Mouse (Mus musculus) frontal cortex, postnatal 25 days (tissue): Measurements from ENCODE around the gene Lalba.
"Not testable (repeated sequence)": the region's sequence is repeated elsewhere in the genome, so short reads cannot be mapped to it uniquely, and the experiment has no call there.

Experiments
- DNase-seq, 2 experiments: peaks; one replicate each; pipeline ENCODE4 v3.0.0; 2022; ENCODE audit warnings: low spot score in 2 of 2

Gene Lalba

GRCm38 (mm10) chr15:98492102-98492501, 9.6 kb upstream of the Lalba start, which contains the start of gene Olfr279:
Gene Olfr279 (plus strand): TSS chr15:98492402.
- no peak for DNase-seq

- DNase-seq, result no peak
Measured at GRCm38 (mm10) chr15:98491332-98491731, 8.8 kb upstream of the Lalba start.

- DNase-seq, result no peak
Measured at GRCm38 (mm10) chr15:98486433-98487021, 4.0 kb upstream of the Lalba start.

- no peak for DNase-seq
Measured at GRCm38 (mm10) chr15:98483907-98484886, 1.7 kb upstream of the Lalba start.

- DNase-seq, result no peak
Measured at GRCm38 (mm10) chr15:98479568-98480102, 2.9 kb downstream of the Lalba start.

- DNase-seq, result no peak
Measured at GRCm38 (mm10) chr15:98476281-98476680, 6.2 kb downstream of the Lalba start.

GRCm38 (mm10) chr15:98475382-98475781, 7.1 kb downstream of the Lalba start:
- no peak for DNase-seq

- no peak for DNase-seq
Measured at GRCm38 (mm10) chr15:98474958-98475357, 7.6 kb downstream of the Lalba start.

- DNase-seq, result no peak
Measured at GRCm38 (mm10) chr15:98471539-98471938, 11.0 kb downstream of the Lalba start.

GRCm38 (mm10) chr15:98469596-98469995, 12.9 kb downstream of the Lalba start, which contains the start of gene OR5BS1P:
Gene OR5BS1P (plus strand): TSS chr15:98469896.
- DNase-seq, result no peak

GRCm38 (mm10) chr15:98452288-98452687, 30.2 kb downstream of the Lalba start, which contains the start of gene Olfr281:
Gene Olfr281 (plus strand): TSS chr15:98452588.
- DNase-seq, result no peak

- no peak for DNase-seq
Measured at GRCm38 (mm10) chr15:98448521-98448920, 34.0 kb downstream of the Lalba start.

- no peak for DNase-seq
Measured at GRCm38 (mm10) chr15:98444561-98444960, 38.0 kb downstream of the Lalba start.

- DNase-seq, result not testable (repeated sequence)
Measured at GRCm38 (mm10) chr15:98430925-98431324, 51.6 kb downstream of the Lalba start, which contains the start of gene Olfr282. Gene Olfr282 (plus strand): TSS chr15:98431225.
